Mouse (Mus musculus) CH12.LX (cell line): ENCODE results near the gene Zfp423. TPM values are rescaled to one million over a fixed set of nuclear protein-coding genes. Genes with fewer than 3 reads are reported as not detected.

ENCODE experiments used
- DNase-seq: peaks from one replicate; pipeline ENCODE4 v3.0.0-alpha.2; 2013; ENCODE audit errors: extremely low read depth
- H3K27ac ChIP-seq: 2 replicates; pipeline ENCODE4 v1.5.1; 2012; ENCODE audit warnings: low read depth, mild to moderate bottlenecking, control low read depth, moderate library complexity; ENCODE audit not compliant: insufficient read depth
- H3K27me3 ChIP-seq: replicated peaks from 2 replicates; pipeline ENCODE3; 2012; ENCODE audit warnings: inconsistent platforms
- H3K36me3 ChIP-seq, 2 experiments: replicated peaks in 1 of 2; 2 replicates each; pipeline versions ENCODE3 to v1.6.1; 2012; ENCODE audit warnings: inconsistent platforms in 1 of 2, low read length in 1 of 2, mild to moderate bottlenecking in 1 of 2, mixed read lengths in 1 of 2, moderate library complexity in 1 of 2; ENCODE audit not compliant: control insufficient read depth in 1 of 2, insufficient read depth in 1 of 2
- H3K4me1 ChIP-seq, 2 experiments: 2 replicates each; pipeline ENCODE4 v1.6.1; 2012; ENCODE audit warnings: inconsistent platforms in 1 of 2, moderate library complexity in 1 of 2; ENCODE audit not compliant: insufficient read depth in 2 of 2, control insufficient read depth in 1 of 2
- H3K4me2 ChIP-seq: 2 replicates; pipeline ENCODE4 v1.6.1; 2012; ENCODE audit warnings: low read depth, mild to moderate bottlenecking, control low read depth; ENCODE audit not compliant: poor library complexity, insufficient read depth, severe bottlenecking
- H3K4me3 ChIP-seq, 3 experiments: fragments of 150-350 bp in 1 of 3; sonication (generic) in 1 of 3; replicated peaks in 1 of 3; 2 replicates each; pipeline versions ENCODE3 to v1.5.1; 2011 to 2012; ENCODE audit warnings: low read depth in 2 of 3, low read length in 2 of 3, mild to moderate bottlenecking in 2 of 3, moderate library complexity in 2 of 3, control low read depth in 1 of 3, improper control_type of control experiment in 1 of 3, inconsistent platforms in 1 of 3, mixed read lengths in 1 of 3; ENCODE audit not compliant: poor library complexity in 1 of 3
- H3K79me2 ChIP-seq: replicated peaks from 2 replicates; pipeline ENCODE4 v1.6.1; 2012; ENCODE audit warnings: mild to moderate bottlenecking, moderate library complexity; ENCODE audit not compliant: control insufficient read depth, poor library complexity, insufficient read depth, severe bottlenecking; ENCODE audit errors: extremely low read depth
- H3K9ac ChIP-seq: 2 replicates; pipeline ENCODE4 v1.6.1; 2012; ENCODE audit warnings: low read depth, mild to moderate bottlenecking, control low read depth, moderate library complexity; ENCODE audit not compliant: insufficient read depth
- H3K9me3 ChIP-seq: replicated peaks from 2 replicates; pipeline ENCODE3; 2012; ENCODE audit warnings: low read length, inconsistent platforms, mixed read lengths
- BHLHE40 ChIP-seq: IDR thresholded peaks from 2 replicates; pipeline ENCODE4 v1.6.1; 2011; ENCODE audit warnings: mild to moderate bottlenecking, low read depth, low read length, improper control_type of control experiment
- CHD2 ChIP-seq: IDR thresholded peaks from 2 replicates; pipeline ENCODE4 v1.6.1; 2011; ENCODE audit warnings: low read length, improper control_type of control experiment
- CTCF ChIP-seq, 2 experiments: IDR thresholded peaks in 1 of 2; conservative IDR thresholded peaks in 1 of 2; 2 replicates each; pipeline ENCODE4 v1.5.1; 2011 to 2012; ENCODE audit warnings: low read depth in 2 of 2, low read length in 2 of 2, improper control_type of control experiment in 1 of 2, inconsistent platforms in 1 of 2, mild to moderate bottlenecking in 1 of 2, moderate library complexity in 1 of 2
- ELF1 ChIP-seq: IDR thresholded peaks from 2 replicates; pipeline ENCODE4 v1.6.1; 2014; ENCODE audit warnings: low read depth, mild to moderate bottlenecking, inconsistent platforms, low read length, improper control_type of control experiment
- ETS1 ChIP-seq: conservative IDR thresholded peaks from 2 replicates; pipeline ENCODE4 v1.6.1; 2012; ENCODE audit warnings: low read depth, mild to moderate bottlenecking, inconsistent platforms, low read length, improper control_type of control experiment, moderate library complexity
- GABPA ChIP-seq: IDR thresholded peaks from 2 replicates; pipeline ENCODE4 v1.6.1; 2012; ENCODE audit warnings: low read depth, low read length, improper control_type of control experiment, inconsistent platforms; ENCODE audit not compliant: insufficient replicate concordance
- IRF4 ChIP-seq: IDR thresholded peaks from 2 replicates; pipeline ENCODE4 v1.6.1; 2014; ENCODE audit warnings: low read depth, mild to moderate bottlenecking, inconsistent platforms, low read length, improper control_type of control experiment
- JUN ChIP-seq: IDR thresholded peaks from 2 replicates; pipeline ENCODE4 v1.6.1; 2011; ENCODE audit warnings: low read depth, mild to moderate bottlenecking, low read length, improper control_type of control experiment, moderate library complexity; ENCODE audit not compliant: insufficient read depth
- KAT2A ChIP-seq: IDR thresholded peaks from 2 replicates; pipeline ENCODE4 v1.6.1; 2012; ENCODE audit warnings: low read length, improper control_type of control experiment, inconsistent platforms; ENCODE audit not compliant: insufficient replicate concordance
- MAX ChIP-seq: IDR thresholded peaks from 2 replicates; pipeline ENCODE4 v1.6.1; 2011; ENCODE audit warnings: low read length, improper control_type of control experiment
- MEF2A ChIP-seq: IDR thresholded peaks from 2 replicates; pipeline ENCODE4 v1.6.1; 2014; ENCODE audit warnings: low read depth, mild to moderate bottlenecking, inconsistent platforms, low read length, improper control_type of control experiment, borderline replicate concordance
- MYC ChIP-seq: IDR thresholded peaks from 2 replicates; pipeline ENCODE4 v1.6.1; 2011; ENCODE audit warnings: low read depth, mild to moderate bottlenecking, improper control_type of control experiment, low read length
- NELFE ChIP-seq: IDR thresholded peaks from 2 replicates; pipeline ENCODE4 v1.6.1; 2011; ENCODE audit warnings: low read depth, low read length, improper control_type of control experiment
- POLR2A ChIP-seq: IDR thresholded peaks from 2 replicates; pipeline ENCODE4 v1.6.1; 2011; ENCODE audit warnings: low read depth, mild to moderate bottlenecking, improper control_type of control experiment, low read length
- POLR2AphosphoS2 ChIP-seq: IDR thresholded peaks from 2 replicates; pipeline ENCODE4 v1.6.1; 2011; ENCODE audit warnings: low read depth, low read length, improper control_type of control experiment
- RAD21 ChIP-seq: IDR thresholded peaks from 2 replicates; pipeline ENCODE4 v1.6.1; 2011; ENCODE audit warnings: low read depth, mild to moderate bottlenecking, low read length, improper control_type of control experiment, moderate library complexity
- RCOR1 ChIP-seq: conservative IDR thresholded peaks from 2 replicates; pipeline ENCODE4 v1.6.1; 2012; ENCODE audit warnings: low read depth, mild to moderate bottlenecking, inconsistent platforms, low read length, improper control_type of control experiment
- SIN3A ChIP-seq: IDR thresholded peaks from 2 replicates; pipeline ENCODE4 v1.6.1; 2012; ENCODE audit warnings: low read length, improper control_type of control experiment, inconsistent platforms
- SMC3 ChIP-seq: IDR thresholded peaks from 2 replicates; pipeline ENCODE4 v1.6.1; 2011; ENCODE audit warnings: low read depth, low read length, improper control_type of control experiment
- UBTF ChIP-seq: IDR thresholded peaks from 2 replicates; pipeline ENCODE4 v1.6.1; 2012; ENCODE audit warnings: low read depth, mild to moderate bottlenecking, inconsistent platforms, low read length, improper control_type of control experiment, moderate library complexity
- ZC3H11A ChIP-seq: IDR thresholded peaks from 2 replicates; pipeline ENCODE4 v1.6.1; 2012; ENCODE audit warnings: low read depth, mild to moderate bottlenecking, inconsistent platforms, low read length, improper control_type of control experiment
- ZMIZ1 ChIP-seq: IDR thresholded peaks from 2 replicates; pipeline ENCODE4 v1.6.1; 2012; ENCODE audit warnings: low read depth, mild to moderate bottlenecking, inconsistent platforms, low read length, improper control_type of control experiment
- ZNF384 ChIP-seq: IDR thresholded peaks from 2 replicates; pipeline ENCODE4 v1.6.1; 2012; ENCODE audit warnings: low read depth, low read length, improper control_type of control experiment, inconsistent platforms
- dilution Hi-C: fragments of 300-500 bp; cut with MboI; formaldehyde crosslinking; loops from 2 replicates; pipeline ENCODE4 v1.14.3; 2020; ENCODE audit warnings: low sequenced_read_pairs; ENCODE audit not compliant: extremely low pct_unique_long_range_greater_than_20kb, extremely low pct_ligation_motif_present
- in situ Hi-C: fragments of 300-500 bp; cut with MboI; formaldehyde crosslinking; loops from 3 replicates; pipeline ENCODE4 v1.14.3; 2019; ENCODE audit warnings: low sequenced_read_pairs, low pct_ligation_motif_present, low pct_unique_long_range_greater_than_20kb, mixed read lengths
- polyA plus RNA-seq: library from polyadenylated mRNA; unstranded; fragments of >175 nt; gene quantifications from 2 replicates; pipeline ENCODE4 v1.2.1, GENCODE M21; 2012; ENCODE audit warnings: low read depth; ENCODE audit not compliant: insufficient read length
- total RNA-seq, 2 experiments: library from RNA; depleted of rRNA; stranded (reverse); fragments of 300-350 nt in 1 of 2; fragments of >200 nt in 1 of 2; gene quantifications; 2 replicates each; pipeline ENCODE4 v1.2.3; 2012 to 2014

Zfp423 gene
- total and polyA plus RNA-seq, 3 experiments, result 0.25 to 2.7 (median 0.32) TPM

DNA sequence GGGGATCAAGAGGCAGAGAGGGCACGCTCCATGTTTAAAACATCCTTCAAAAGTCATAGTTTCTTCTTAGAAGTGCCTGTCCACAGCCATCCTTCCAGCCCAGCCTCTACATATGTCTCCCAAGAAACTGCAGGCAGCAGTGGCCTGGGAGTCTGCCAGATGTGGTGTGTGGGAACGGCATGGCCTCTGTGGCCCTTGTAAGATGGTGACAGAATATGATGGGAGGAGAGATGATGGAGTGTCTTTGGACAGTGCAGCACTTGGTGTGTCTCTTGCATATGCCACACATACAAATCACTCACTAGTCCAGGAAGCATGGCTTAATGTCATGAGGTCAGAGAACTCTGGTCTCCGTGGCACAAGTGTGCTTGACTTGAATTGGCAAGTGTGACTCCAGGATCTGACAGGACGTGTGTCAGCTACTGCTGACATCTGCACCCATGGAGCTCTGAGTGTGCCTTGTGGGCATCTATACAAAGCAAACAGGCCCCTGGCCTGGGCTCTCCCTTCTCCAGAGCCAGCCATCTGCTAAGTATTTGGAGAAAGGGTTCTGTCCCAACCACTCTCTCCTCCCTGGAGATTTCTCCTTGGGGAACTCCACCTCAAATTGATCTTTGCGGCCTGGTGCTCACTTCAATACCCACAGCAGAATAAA, 313.4 kb downstream of the Zfp423 start:
- dilution Hi-C loops, result no loop called here
- Histone ChIP-seq H3K4me1 (no peaks in the 10 kb centered on the region), H3K9me3 (no peaks in the 10 kb centered on the region), H3K79me2 (no peaks in the 10 kb centered on the region), H3K4me3 (no peak overlapping the region), H3K4me2 (no peak overlapping the region), H3K36me3 (no peaks in the 10 kb centered on the region), H3K27me3 (no peaks in the 10 kb centered on the region), H3K9ac (no peak overlapping the region), H3K27ac (no peak overlapping the region)
- in situ Hi-C loops, result loop anchor here (10.0 kb wide), 1 partner anchor 51 kb away; no protein-coding TSS in a partner anchor
- no peak for TF ChIP-seq MEF2A
- no peak for TF ChIP-seq GABPA
- TF ChIP-seq MAX, result no peak
- TF ChIP-seq RCOR1, result no peak
- no peak for TF ChIP-seq SMC3
- no peak for TF ChIP-seq ZMIZ1
- TF ChIP-seq SIN3A, result no peak
- no peak for TF ChIP-seq KAT2A
- no peak for TF ChIP-seq ZC3H11A
- no peak for TF ChIP-seq POLR2AphosphoS2
- TF ChIP-seq CTCF (conservative IDR thresholded peaks at IDR 0.05 in 1 of 2, IDR thresholded peaks at IDR 0.05 in 1 of 2; ENCODE audit: low read depth in 2 of 2, low read length in 2 of 2), result no peak
- DNase-seq, result no peak

DNA sequence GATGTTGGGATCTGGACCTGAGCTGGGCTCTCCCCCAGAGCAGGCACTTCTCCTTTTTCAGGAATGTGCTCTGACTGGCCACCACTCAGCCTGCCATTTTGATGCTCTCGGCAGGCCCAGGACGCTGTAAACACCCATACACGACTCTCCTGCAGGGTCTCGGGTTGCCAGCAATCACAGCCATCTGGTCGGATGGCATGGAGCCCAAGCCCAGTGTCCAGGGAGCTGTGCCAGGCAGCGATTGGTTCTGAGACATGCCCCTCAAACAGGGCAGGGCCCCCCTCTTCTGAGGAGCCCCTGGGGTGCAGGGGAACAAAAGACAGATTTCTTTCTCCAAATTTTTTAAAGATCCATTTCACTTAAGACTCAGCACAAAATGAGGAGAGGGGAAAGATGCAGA, 314.0 kb downstream of the Zfp423 start:
- in situ Hi-C loops, result loop anchor here (10.0 kb wide), 1 partner anchor 51 kb away; no protein-coding TSS in a partner anchor
- Histone ChIP-seq H3K27ac (no peak overlapping the region), H3K9ac (no peak overlapping the region), H3K4me3 (no peak overlapping the region), H3K9me3 (no peaks in the 10 kb centered on the region), H3K27me3 (no peaks in the 10 kb centered on the region), H3K79me2 (no peaks in the 10 kb centered on the region), H3K4me1 (no peaks in the 10 kb centered on the region), H3K4me2 (no peak overlapping the region), H3K36me3 (no peaks in the 10 kb centered on the region)
- no peak for DNase-seq
- dilution Hi-C loops, result no loop called here
- TF ChIP-seq RCOR1, result no peak
- no peak for TF ChIP-seq ZMIZ1
- TF ChIP-seq CHD2, result no peak
- no peak for TF ChIP-seq CTCF (conservative IDR thresholded peaks at IDR 0.05 in 1 of 2, IDR thresholded peaks at IDR 0.05 in 1 of 2; ENCODE audit: low read depth in 2 of 2, low read length in 2 of 2)
- TF ChIP-seq MYC, result no peak
- no peak for TF ChIP-seq ETS1
- TF ChIP-seq POLR2A, result no peak
- TF ChIP-seq IRF4, result no peak
- TF ChIP-seq KAT2A, result no peak
- no peak for TF ChIP-seq BHLHE40
- TF ChIP-seq ZNF384, result no peak
- no peak for TF ChIP-seq UBTF
- TF ChIP-seq ELF1, result no peak
- no peak for TF ChIP-seq NELFE
- no peak for TF ChIP-seq RAD21
- no peak for TF ChIP-seq MEF2A
- TF ChIP-seq JUN, result no peak
